Mouse (Mus musculus) spleen, adult 12 weeks (tissue): Measurements from ENCODE around the gene Mtor.

Experiments
- DNase-seq: peaks from one replicate; pipeline ENCODE4 v3.0.0; 2022; ENCODE audit warnings: low spot score

The Mtor gene

DNA sequence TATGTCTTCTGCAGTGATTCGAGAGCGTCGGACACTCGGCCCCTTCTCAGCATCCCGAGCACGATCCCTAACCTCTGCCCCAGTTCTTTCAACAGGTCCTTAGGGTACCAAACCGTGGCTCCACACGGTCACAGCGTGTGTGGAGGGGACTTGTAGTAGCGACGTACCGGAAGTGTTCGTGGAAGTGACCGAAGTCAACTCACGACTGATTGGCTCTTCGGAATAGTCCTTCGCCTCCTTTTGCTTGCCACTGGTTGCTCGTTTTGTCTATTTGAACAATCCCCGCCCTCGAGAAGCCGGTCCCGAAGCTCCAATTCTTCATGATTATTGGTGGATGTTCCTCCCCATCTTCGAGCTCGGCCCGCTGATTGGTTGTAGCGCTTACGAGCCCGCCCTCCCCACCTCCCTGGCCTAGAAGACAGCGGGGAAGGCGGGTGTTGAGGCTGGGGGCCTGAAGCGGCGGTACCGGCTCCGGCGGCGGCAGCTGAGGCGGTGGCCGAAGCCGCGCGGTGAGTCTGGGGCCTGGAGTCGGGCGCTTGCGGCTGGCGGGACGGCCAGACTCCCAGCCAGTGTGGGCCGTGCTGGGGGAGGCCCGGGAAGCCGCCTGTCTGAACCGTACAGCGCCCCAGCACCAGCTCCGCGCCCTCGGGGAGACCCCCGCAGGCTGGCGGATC lies at the start of gene Mtor:
Mtor (plus strand) TSS at position 433 of the 674 bp plus-strand sequence.
- DNase-seq = peak; percentile 83

DNA sequence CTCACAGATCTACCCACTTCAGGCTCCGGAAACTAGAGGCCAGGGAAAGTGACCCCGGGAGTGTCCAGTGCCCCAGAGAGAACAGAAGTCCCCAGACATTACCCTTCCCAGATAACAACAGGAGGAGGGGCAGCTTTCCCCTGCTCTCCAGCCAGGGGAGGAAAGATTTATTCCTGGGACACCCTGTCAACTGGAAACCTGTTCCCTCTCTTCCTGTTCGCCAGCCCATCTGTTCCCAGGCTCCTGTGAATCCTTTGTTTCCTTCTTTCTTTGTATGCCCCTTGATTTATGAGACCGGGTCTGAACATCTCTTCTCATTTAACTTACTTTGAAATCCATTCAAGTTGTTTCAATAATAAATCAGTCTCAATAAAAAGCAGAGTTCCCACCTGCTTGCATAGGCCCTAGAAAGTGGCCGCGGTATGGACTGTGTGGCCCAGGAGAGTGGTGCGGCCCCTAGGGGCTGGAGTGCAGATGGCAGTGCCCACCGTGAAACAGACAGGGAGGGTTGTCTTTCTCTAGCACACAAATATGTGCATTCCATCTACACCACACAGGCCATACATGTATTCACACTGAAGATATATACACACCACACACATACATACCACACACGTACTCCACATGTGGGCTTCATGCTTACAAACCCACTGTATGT lies 48.8 kb upstream of the Mtor start:
- DNase-seq = no peak

DNA sequence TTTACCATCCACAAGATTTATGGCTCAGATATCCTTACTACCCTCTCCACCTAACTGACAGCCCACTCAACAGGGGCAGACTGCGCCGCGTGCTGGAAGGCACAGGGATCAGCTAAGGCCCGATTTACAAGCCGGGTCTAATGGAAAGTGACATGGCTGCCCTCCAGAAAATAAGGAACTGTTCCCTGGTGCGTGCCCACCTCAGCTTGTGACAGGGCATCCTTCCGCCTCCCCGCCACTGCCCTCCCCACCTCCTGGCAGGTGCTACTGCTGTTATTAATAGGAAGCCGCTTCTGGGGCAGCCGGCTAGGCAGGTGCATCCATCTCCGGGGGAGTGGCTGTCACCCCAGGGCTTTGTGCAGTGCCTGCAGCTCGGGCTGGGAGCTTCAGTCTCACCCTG lies 45.0 kb upstream of the Mtor start:
- DNase-seq = no peak

DNA sequence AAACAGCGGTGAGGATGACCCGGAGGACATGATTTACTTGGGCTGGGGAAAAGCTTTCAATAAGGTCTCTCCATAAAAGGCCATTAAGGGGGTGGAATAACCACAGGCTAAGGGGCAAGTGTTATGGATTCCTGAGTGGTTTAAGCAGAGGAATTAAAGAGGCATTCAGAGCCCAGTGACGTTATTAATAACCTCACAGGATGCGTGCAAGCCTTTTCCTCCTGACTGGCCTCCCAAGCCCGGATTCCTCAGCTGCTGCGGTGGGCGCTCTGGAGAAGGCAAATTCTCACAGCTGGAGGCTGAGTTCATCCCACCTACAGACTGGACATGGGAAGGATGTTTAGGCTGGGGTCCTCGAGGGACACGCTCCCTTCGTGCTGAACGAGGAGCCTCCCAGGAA lies 43.7 kb upstream of the Mtor start:
- no peak for DNase-seq

DNA sequence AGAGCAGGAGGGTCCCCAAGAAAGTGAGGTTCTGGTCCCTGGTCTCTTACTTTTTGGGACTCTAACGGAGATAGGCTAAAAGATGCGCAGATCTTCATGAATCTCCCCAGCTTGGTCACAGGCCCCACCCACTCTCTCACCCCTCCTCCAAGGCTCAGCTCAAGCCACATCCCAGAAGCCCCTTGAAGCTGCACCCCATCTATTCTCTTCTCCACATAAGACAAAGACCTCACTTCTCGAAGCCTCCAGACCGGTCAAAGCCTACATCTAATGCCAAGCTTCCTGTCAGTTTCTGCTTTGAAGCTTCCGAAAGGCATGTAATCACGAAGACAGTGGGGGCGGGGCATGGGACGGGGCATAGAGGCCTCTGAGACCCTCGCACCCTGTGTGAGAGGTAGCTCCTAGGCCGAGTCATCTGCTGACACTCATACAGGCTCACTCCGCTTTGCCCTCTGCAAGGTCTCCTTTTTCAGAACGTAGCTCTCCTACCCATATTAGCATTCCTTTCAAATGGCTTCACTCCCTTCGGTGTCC lies 43.1 kb upstream of the Mtor start:
- no peak for DNase-seq

DNA sequence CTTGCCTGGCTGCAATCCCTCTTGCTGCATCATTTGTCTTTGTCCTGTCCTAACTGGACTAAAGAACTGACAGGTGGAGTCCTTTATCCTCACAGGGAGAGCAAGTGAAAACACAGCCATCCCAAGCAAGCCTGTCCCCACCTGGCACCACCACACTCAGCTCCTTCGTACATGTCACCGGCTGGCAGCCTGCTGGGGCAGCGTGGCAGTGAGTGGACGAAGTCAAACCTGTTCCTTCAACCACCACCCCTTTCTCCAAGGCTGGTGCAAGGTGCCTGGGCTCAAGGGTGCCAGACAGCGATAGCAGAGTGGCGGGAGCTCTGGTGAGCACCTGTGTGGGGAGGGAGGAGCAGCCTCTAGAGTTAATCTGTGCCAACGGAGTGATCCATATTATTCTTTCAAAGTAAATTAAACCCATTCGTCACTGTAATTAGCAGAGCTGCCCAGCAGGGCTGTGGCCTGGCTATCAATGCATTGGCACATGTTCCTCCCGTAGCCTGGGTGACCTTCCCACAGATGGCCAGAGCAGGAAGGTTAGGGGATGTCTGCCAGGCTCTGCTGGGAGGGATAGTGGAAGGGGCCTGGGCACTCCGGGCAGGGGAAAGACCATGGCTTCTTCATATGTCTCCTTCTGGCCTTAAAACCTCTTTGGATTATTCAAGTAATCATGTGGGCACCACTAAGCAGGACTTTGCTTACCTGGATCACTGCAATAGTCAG lies 40.0 kb upstream of the Mtor start:
- no peak for DNase-seq

DNA sequence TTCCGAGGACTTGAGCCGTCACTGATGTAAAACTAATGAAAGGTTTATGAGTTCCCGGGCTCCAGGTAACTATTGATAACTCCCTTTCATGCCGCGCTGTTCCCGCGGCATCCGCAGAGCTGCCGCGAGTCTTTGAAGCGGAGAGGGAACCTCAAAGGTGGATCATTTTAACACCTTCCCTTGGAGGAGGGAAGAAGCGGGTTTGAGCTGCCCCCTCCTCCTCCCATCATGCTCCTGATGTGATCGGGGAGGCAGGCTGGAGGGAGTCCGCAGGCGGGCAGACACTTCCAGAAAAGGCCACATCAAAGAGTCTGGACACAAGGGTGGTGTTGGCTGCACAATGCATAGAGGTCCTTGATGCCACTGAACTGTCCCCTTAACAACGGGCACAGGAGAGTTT lies 32.8 kb upstream of the Mtor start:
- DNase-seq = no peak

DNA sequence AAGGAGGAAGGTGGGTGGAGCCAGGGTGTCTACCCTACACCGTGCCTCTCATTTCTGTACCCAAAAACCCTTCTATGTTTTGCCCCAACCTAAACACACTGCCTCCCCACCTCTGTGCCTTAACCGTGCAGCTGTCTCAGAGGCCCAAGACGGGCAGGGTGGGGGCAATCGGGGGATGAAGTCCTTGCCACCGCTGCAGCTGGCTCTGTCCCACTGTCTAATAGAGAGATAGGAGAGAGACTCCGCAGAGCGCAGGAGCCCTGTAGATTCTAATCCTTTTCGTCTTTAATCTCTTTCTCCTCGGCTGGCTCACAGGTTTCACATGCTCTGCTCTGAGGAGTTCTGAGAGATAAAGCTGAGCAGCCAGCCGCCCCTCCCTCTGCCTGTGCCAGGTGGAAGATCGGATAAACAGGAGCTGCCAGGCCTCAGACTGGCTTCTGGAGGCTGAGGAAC lies 31.3 kb upstream of the Mtor start:
- DNase-seq = no peak

DNA sequence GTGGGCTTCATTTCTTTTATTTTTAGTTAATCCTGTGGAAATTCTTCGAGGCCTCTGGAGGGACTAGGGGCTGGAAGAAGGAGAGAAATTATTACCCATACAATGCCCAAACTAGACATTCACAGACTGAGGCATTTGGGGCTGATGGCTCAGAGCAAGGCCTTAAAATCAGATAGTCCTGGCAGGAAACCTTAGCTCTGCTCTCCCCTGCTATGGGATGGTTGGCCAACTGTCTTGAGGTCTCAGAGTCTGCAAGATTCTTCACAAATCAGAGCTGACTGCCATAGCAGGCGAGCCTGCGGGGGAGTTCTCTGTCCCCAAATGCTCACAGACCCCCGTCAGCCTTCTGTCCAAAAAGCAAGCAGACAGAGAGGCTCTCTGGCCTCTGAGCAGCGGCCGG lies 30.9 kb upstream of the Mtor start:
- no peak for DNase-seq

DNA sequence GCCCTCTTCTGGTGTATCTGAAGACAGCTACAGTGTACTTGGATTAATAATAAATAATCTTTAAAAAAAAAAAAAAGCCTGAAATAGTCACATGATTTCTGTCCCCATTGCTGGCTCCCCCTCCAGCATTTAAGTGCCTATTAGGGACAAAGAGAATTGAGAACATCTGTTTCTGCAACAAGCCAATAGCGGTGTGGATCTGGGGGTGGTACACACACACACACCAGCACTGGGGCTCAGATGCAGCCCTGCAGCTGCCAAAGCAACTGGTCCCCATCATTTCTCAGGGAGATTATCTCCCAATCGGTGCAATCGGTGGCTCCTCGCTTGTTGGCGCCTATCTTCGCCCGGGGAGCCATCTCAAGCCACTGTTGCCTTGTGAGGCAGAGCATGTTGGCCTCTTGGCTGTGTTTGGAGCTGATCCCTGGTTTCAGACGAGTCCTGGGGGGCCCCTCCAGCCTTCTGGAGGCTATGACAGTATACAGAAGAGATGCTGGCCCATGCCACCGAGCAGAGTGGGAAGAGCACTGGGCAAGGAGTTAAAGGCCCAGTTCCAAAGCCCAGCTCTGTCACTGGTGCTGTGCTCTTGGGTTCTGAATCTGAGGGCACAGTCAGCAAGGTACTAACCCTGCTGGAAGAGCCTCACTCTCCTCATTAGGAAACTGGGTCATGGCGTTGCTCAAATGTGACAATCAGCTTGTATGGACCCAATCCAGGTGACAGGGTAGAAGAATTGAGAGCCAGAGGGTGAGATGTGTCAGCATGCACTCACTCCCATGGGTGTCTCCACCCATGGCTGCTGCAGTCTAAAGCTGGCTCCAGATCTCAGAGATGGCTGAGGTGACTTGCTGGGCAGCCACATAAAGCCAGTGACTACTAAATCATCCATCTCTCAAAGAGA lies 21.2 kb upstream of the Mtor start:
- no peak for DNase-seq

DNA sequence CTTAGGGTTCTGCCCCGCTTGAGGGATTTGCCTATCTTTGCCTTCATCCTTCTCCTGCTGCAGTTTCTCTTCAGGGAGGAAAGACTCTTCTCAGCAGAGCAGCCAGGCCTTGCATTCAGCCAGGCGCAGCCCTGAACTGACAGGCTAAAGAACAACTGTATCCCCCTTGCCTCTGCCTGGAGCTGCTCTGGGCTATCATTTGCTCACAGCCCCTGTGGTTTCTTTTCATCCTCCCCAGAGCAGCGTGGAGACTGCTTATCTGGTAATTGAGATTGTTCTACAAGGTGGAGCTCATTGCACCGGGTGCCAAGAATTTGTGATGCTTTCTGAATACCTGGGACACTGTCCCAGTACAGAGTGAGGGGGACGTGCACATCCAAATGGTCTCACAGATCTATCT lies 19.9 kb upstream of the Mtor start:
- no peak for DNase-seq

DNA sequence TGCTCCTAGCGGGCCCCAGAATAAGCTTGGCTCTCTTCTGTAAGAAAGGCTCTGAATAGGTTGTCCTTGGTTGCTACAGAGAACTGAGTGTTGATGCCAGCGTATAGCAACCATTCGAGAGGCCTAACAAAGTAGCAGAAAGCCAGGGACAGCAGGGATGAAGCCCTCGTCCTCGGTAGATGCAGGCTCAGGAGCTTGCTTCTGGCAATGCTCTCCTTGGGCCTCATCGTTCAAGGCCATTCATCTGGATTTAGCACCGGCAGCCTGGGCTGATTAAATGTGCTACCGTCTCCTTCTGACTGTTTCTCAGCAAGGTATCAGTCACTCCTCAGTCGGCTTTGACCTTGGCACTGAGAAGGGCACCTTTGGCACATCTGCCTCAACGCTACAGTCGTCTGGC lies 19.3 kb upstream of the Mtor start:
- DNase-seq = no peak

DNA sequence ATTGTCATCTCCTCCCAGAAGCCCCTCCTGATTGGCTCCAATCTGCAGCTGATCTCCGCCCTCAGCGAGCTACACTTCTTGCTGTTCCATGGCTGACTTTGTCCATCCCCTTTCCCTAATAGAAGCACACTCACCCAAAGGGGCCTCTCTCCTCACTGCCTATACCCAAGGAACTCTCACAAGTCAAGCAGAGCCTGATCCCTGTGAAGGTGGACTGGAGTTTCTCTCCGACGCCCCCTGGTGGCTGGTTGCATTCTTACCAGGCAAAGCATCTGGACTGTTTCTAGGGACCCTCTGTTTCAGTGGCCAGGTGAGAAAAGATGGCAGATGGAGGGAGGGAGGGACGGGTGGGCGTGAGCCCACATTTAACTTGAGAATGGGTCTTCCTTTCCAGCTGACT lies 18.7 kb upstream of the Mtor start:
- DNase-seq = peak; percentile 53

DNA sequence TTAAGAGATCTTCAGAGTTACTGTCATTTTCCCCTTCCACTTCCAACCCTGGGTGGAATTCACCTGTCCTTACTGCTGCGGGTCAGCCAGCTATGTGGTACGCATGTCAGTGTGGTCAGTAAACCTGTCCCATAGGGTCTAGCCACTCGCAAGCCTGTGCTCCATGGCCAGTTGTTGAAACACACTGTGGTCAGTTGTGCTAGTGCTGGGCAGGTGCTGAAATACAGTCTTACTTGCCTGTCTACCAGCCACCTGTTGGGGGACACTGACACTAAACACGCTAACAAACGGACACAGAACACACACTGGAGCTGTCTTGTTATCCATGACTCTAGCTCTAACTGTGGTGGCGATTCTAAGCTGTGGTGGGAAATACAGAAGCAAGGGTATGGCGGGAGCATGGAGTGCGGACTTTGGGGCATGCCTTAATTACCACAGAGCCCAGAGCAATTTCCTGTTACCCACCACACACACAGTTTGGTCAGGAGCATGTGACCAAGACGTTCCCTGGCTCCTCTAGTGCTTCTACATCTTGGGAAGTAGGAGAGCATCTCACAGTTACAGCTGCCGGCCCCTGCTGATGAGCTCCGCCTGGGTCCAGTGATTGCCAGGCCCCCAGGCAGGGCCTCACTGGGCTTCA lies 17.4 kb upstream of the Mtor start:
- no peak for DNase-seq

DNA sequence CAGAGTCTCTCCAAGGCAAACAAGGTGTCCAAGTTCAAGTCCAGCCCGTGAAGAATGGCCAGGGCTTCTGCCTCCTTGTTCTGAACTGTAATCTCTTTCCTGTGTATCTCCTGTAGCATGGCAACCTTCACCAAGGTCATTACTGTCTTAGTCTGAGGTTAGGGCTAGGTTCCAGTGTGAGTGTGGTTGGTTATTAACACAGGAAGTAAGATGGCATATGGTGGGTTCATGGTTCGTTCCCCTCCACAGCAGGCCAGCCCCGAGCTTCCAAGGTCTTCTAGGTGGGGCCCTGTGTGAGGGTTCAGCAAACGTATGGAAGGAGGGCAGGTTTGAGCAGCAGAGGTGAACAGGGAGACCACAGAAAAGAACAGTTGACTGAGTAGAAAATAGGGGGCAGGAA lies 15.9 kb upstream of the Mtor start:
- no peak for DNase-seq

DNA sequence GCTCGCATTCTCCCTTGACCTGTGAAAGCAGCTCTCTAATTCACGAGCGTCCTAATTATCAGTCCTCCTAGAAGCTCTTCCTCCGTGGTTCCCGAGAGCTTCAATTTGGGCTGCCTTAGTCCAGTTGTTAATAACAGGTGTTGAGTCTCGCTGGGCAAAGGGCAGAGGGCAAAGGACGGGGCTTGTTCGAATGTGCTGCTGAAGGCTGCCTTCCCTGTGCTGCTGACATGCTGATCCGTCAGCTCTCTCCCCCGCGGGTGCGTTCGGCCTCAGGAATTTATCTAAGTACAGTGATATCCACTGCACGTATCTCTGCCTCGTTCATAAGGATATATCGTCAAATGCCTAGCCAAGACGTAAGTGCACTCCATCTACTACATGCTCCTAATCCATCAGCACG lies 15.1 kb upstream of the Mtor start:
- no peak for DNase-seq

DNA sequence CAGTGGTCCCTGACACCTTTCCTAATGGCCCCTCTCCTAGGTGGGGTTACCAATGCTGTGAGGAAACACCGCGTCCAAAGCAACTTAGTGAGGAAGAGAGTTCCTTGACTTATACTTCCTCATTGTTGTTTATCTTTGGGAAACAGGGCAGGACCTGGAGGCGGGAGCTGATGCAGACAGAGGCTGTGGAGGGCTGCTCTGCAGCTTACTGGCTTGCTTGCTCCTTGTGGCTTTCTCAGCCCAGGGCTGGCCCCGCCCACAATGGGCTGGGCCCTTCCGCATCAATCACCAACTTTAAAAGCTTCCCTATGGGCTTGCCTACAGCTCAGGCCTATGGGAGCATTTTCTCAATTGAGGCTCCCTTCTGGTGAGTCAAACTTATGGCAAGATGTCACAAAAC lies 14.6 kb upstream of the Mtor start:
- no peak for DNase-seq

DNA sequence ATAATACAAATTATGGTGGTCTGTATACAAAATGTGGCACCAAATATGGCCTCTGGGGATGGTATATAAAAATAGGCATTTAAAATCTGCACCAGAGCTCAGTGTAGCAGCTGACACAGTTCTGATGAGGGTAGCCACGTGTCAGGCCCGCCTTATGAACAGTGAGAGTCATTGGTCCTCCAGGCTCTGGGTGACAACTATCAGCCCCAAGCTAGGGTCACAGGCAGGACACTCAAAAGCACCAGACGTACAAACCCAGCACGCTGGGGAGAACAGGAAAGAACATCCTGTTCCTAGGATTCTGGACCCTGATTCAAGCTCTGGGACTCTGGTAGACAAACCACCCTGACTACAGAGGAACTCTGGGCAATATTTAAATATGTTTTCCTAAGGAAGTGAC lies 13.9 kb upstream of the Mtor start:
- no peak for DNase-seq

DNA sequence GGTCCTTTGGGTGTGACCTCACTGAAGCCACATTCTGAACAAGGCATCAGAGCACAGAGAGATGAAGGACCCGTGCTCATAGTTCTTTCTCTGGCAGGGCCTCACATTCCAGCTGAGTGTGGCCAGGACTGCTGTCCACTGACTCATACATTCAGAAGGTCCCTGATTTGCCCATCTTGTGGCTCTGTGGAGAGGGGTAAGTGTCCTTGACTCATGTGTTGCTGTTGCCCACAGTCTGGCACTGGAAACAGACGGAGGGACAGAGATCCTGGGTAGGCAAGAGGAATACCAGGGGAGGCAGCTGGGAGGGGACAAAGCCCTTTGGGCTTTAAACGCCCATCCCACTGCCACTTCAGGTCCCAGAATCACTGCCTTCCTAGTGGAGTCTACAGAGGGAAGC lies 13.3 kb upstream of the Mtor start:
- no peak for DNase-seq

DNA sequence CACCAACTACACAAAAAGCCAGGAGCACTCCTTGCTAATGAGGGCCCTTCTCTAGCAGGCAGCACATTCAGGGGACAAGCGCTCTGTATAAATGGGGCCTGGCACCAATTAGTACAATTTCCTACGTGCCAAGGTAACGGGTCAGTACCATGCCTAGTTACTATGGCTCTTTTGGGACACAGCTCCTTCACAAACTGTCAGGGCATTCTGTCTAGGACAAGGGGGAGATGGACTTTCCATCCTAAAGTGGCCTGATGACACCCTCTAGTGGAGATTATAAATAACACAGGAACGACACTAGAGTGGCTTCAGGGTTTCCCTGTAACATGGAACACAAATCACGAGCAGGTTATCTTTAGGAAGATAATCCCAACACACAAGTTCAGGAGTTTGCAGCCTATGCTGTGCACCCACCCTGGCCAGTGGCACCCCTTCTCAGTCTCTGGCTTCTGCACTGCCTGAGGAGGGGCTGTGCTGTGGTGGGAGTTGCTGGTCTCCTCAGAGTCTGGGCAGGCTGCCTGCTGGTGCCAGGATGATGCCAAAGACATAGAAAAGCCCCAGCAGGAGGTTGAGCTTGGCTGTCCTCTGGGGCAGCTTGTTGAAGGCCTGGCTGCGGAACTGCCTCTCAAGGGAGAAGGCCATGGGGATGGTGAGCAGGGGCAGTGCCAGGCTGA lies 12.6 kb upstream of the Mtor start:
- no peak for DNase-seq

DNA sequence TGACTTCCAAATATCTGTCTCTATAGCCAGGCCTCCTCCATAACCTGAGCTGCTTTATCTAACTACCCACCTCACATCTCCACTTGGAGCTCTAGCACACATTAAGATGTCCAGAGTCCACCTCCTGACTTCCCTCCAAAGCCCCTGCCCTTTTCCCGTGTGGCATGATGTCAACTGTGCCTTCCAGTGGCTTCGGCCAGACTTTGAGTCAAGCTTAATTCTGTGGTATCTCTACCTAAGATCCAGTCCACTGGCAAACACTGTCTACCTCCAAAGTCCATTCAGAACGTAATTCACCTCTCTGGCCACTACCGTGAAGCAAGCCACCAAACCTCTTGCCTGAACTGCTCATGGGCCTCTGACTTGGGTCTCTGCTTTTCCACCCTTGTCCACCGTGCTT lies 6.5 kb upstream of the Mtor start:
- no peak for DNase-seq
